Mouse (Mus musculus) spleen, adult 2 months (tissue): ENCODE measurements around the gene Mtif3. TPM values are rescaled to one million over a fixed set of nuclear protein-coding genes. Genes with fewer than 3 reads are reported as not detected.
A peak's percentile ranks its signal among the peaks of the same experiment; 100 is the strongest.

Experiments
- DNase-seq, 2 experiments: peaks; one replicate each; pipeline versions ENCODE4 v3.0.0 to v3.0.0-alpha.2; 2012 to 2021; ENCODE audit warnings: low spot score in 2 of 2, low read depth in 1 of 2
- H3K27ac ChIP-seq: fragments of 200-500 bp; 2 replicates; pipeline ENCODE4 v1.5.1; 2012; ENCODE audit warnings: low read length, inconsistent platforms; ENCODE audit not compliant: insufficient read depth
- H3K27me3 ChIP-seq: fragments of 200-500 bp; 2 replicates; pipeline ENCODE4 v1.6.1; 2012; ENCODE audit warnings: mild to moderate bottlenecking, moderate library complexity, low read length, inconsistent platforms; ENCODE audit not compliant: control insufficient read depth, insufficient read depth
- H3K36me3 ChIP-seq: fragments of 200-500 bp; 2 replicates; pipeline ENCODE4 v1.6.1; 2012; ENCODE audit warnings: mild to moderate bottlenecking, low read length, inconsistent platforms; ENCODE audit not compliant: control insufficient read depth, insufficient read depth
- H3K4me1 ChIP-seq: fragments of 200-500 bp; 2 replicates; pipeline ENCODE4 v1.6.1; 2011; ENCODE audit warnings: inconsistent platforms; ENCODE audit not compliant: control insufficient read depth, insufficient read depth, insufficient read length
- H3K4me3 ChIP-seq: fragments of 200-500 bp; 2 replicates; pipeline ENCODE4 v1.5.1; 2011; ENCODE audit warnings: mild to moderate bottlenecking, inconsistent platforms; ENCODE audit not compliant: insufficient read depth, insufficient read length; ENCODE audit errors: extremely low read depth
- CTCF ChIP-seq: fragments of 200-500 bp; IDR thresholded peaks from 2 replicates; pipeline ENCODE4 v1.5.1; 2011; ENCODE audit warnings: mild to moderate bottlenecking, inconsistent platforms; ENCODE audit not compliant: insufficient read depth, insufficient read length, insufficient replicate concordance; ENCODE audit errors: extremely low read depth
- POLR2A ChIP-seq: fragments of 200-500 bp; IDR thresholded peaks from 2 replicates; pipeline ENCODE4 v1.6.1; 2011; ENCODE audit warnings: low read depth, low read length, inconsistent platforms
- WGBS: fragments of 180-500 bp; shearing (Covaris S2); methylation state at CpG from one replicate; pipeline ENCODE4 v1.1.7; 2018; 5-methylcytosine and 5-hydroxymethylcytosine counted together
- polyA plus RNA-seq: library from polyadenylated mRNA; depleted of rRNA; stranded (reverse); fragments of >200 nt; gene quantifications from 2 replicates; pipeline ENCODE4 v1.2.3, GENCODE M21; 2012

Gene Mtif3
- polyA plus RNA-seq, 1 experiment: 6.7 TPM

GRCm38 (mm10) chr5:146916806-146917205 is 46.8 kb downstream of the Mtif3 start:
- Histone ChIP-seq H3K4me3 (no peak overlapping the region), H3K4me1 (peaks cover 6% of the 10 kb centered on the region; the same call in 1 of the 2 replicates), H3K27me3 (peaks cover 3% of the 10 kb centered on the region; the same call in 1 of the 2 replicates), H3K36me3 (no peaks in the 10 kb centered on the region), H3K27ac (no peak overlapping the region)
- no peak for TF ChIP-seq POLR2A
- no peak for TF ChIP-seq CTCF
- WGBS: 27% methylated on average over 6 of the region's 6 CpGs
- no peak for DNase-seq

GRCm38 (mm10) chr5:146916273-146916672 is 47.3 kb downstream of the Mtif3 start:
- H3K27me3 ChIP-seq: peaks cover 3% of the 10 kb centered on the region; the same call in 1 of the 2 replicates
- no peak overlapping the region for H3K27ac ChIP-seq
- DNase-seq: no peak
- WGBS: 86% methylated on average over 8 of the region's 8 CpGs
- peaks cover 6% of the 10 kb centered on the region; the same call in 1 of the 2 replicates for H3K4me1 ChIP-seq
- no peak overlapping the region for H3K4me3 ChIP-seq
- TF ChIP-seq POLR2A (no peak), CTCF (peak; percentile 2; the same call in 1 of the 2 replicates)
- no peaks in the 10 kb centered on the region for H3K36me3 ChIP-seq

- Histone ChIP-seq H3K27me3 (0 out of 2 replicates have a peak, but pooled peaks cover 1% of the 10 kb centered on the region), H3K36me3 (no peaks in the 10 kb centered on the region), H3K4me1 (peaks cover 6% of the 10 kb centered on the region; the same call in 1 of the 2 replicates), H3K4me3 (no peak overlapping the region), H3K27ac (no peak overlapping the region)
- peak; percentile 25 to 58 for DNase-seq
- TF ChIP-seq POLR2A (no peak), CTCF (peak; percentile 64; the same call in 1 of the 2 replicates)
- 27% methylated on average over 9 of the region's 9 CpGs for WGBS
Observed at GRCm38 (mm10) chr5:146914088-146914766, 49.4 kb downstream of the Mtif3 start.

GRCm38 (mm10) chr5:146913355-146913754 is 50.2 kb downstream of the Mtif3 start:
- no peak overlapping the region for H3K4me3 ChIP-seq
- H3K36me3 ChIP-seq: no peaks in the 10 kb centered on the region
- no peak for TF ChIP-seq CTCF
- no peak for TF ChIP-seq POLR2A
- WGBS: 92% methylated on average over 7 of the region's 7 CpGs
- H3K27ac ChIP-seq: no peak overlapping the region
- H3K27me3 ChIP-seq: no peaks in the 10 kb centered on the region
- DNase-seq: no peak
- peaks cover 6% of the 10 kb centered on the region; the same call in 1 of the 2 replicates for H3K4me1 ChIP-seq

- WGBS: 10% methylated on average over 9 of the region's 9 CpGs
- DNase-seq: peak in 1 of 2 experiments; percentile 34
Observed at GRCm38 (mm10) chr5:146912206-146912605, 51.4 kb downstream of the Mtif3 start.

GRCm38 (mm10) chr5:146908629-146909028 is 55.0 kb downstream of the Mtif3 start:
- peaks cover 6% of the 10 kb centered on the region; the same call in 1 of the 2 replicates for H3K4me1 ChIP-seq
- WGBS: 63% methylated on average over 11 of the region's 11 CpGs
- DNase-seq: no peak

More at GRCm38 (mm10) chr5:146912206-146912605, 51.4 kb downstream of the Mtif3 start:
- H3K36me3 ChIP-seq: no peaks in the 10 kb centered on the region
- H3K4me3 ChIP-seq: no peak overlapping the region
- no peaks in the 10 kb centered on the region for H3K27me3 ChIP-seq
- H3K4me1 ChIP-seq: peaks cover 6% of the 10 kb centered on the region; the same call in 1 of the 2 replicates
- no peak for TF ChIP-seq CTCF
- TF ChIP-seq POLR2A: no peak
- H3K27ac ChIP-seq: no peak overlapping the region

GRCm38 (mm10) chr5:146907533-146907932 is 56.1 kb downstream of the Mtif3 start:
- DNase-seq: no peak
- WGBS: 65% methylated on average over 5 of the region's 5 CpGs
- no peaks in the 10 kb centered on the region for H3K36me3 ChIP-seq
- no peaks in the 10 kb centered on the region for H3K27me3 ChIP-seq
- H3K27ac ChIP-seq: no peak overlapping the region
- peaks cover 3% of the 10 kb centered on the region; the same call in 1 of the 2 replicates for H3K4me1 ChIP-seq
- H3K4me3 ChIP-seq: no peak overlapping the region
- no peak for TF ChIP-seq POLR2A
- no peak for TF ChIP-seq CTCF

More at GRCm38 (mm10) chr5:146908629-146909028, 55.0 kb downstream of the Mtif3 start:
- Histone ChIP-seq H3K36me3 (no peaks in the 10 kb centered on the region), H3K4me3 (no peak overlapping the region), H3K27me3 (no peaks in the 10 kb centered on the region), H3K27ac (no peak overlapping the region)
- TF ChIP-seq CTCF: no peak
- TF ChIP-seq POLR2A: no peak
